Mouse (Mus musculus) hindbrain, embryonic 13.5 days (tissue): ENCODE results near the gene Eef1akmt1. TPM values are rescaled to one million over a fixed set of nuclear protein-coding genes. Genes with fewer than 3 reads are reported as not detected.

Experiments used
- ATAC-seq: fragments of 200-750 bp; cut with Nextera tagmentation; 2 replicates; pipeline ENCODE4 v1.8.0; 2017; ENCODE audit warnings: moderate TSS enrichment; ENCODE audit not compliant: low FRiP score
- H3K27ac ChIP-seq: fragments of 300-500 bp; sonication (generic); 2 replicates; pipeline ENCODE4 v1.5.1; 2015; ENCODE audit warnings: inconsistent platforms, mild to moderate bottlenecking, moderate library complexity
- H3K27me3 ChIP-seq: fragments of 300-500 bp; sonication (generic); 2 replicates; pipeline ENCODE4 v1.6.1; 2015; ENCODE audit warnings: mild to moderate bottlenecking, inconsistent platforms
- H3K36me3 ChIP-seq: fragments of 300-500 bp; sonication (generic); 2 replicates; pipeline ENCODE4 v1.6.1; 2015; ENCODE audit warnings: mild to moderate bottlenecking, inconsistent platforms
- H3K4me1 ChIP-seq: fragments of 300-500 bp; sonication (generic); replicated peaks from 2 replicates; pipeline ENCODE4 v1.6.1; 2015; ENCODE audit warnings: inconsistent platforms
- H3K4me2 ChIP-seq: fragments of 300-500 bp; sonication (generic); 2 replicates; pipeline ENCODE4 v1.6.1; 2015; ENCODE audit warnings: inconsistent platforms, mild to moderate bottlenecking, moderate library complexity
- H3K4me3 ChIP-seq: fragments of 300-500 bp; sonication (generic); 2 replicates; pipeline ENCODE4 v1.5.1; 2015; ENCODE audit warnings: mild to moderate bottlenecking, inconsistent platforms
- H3K9ac ChIP-seq: fragments of 300-500 bp; sonication (generic); 2 replicates; pipeline ENCODE4 v1.6.1; 2015; ENCODE audit warnings: mild to moderate bottlenecking, inconsistent platforms
- H3K9me3 ChIP-seq: fragments of 300-500 bp; sonication (generic); 2 replicates; pipeline ENCODE4 v1.6.1; 2016; ENCODE audit warnings: inconsistent platforms
- WGBS: fragments of 180-500 bp; shearing (Covaris S2); methylation state at CpG from one replicate; pipeline ENCODE4 v1.1.7; 2015; 5-methylcytosine and 5-hydroxymethylcytosine counted together
- polyA plus RNA-seq: library from polyadenylated mRNA; unstranded; fragments of >200 nt; fragmentation: Nextera tagmentation; extraction: Ambion mirVana; gene quantifications from 2 replicates; pipeline ENCODE4 v1.2.1, GENCODE M21; 2015

The Eef1akmt1 gene
- 93.9 and 95.1 TPM in 2 replicates for polyA plus RNA-seq

DNA sequence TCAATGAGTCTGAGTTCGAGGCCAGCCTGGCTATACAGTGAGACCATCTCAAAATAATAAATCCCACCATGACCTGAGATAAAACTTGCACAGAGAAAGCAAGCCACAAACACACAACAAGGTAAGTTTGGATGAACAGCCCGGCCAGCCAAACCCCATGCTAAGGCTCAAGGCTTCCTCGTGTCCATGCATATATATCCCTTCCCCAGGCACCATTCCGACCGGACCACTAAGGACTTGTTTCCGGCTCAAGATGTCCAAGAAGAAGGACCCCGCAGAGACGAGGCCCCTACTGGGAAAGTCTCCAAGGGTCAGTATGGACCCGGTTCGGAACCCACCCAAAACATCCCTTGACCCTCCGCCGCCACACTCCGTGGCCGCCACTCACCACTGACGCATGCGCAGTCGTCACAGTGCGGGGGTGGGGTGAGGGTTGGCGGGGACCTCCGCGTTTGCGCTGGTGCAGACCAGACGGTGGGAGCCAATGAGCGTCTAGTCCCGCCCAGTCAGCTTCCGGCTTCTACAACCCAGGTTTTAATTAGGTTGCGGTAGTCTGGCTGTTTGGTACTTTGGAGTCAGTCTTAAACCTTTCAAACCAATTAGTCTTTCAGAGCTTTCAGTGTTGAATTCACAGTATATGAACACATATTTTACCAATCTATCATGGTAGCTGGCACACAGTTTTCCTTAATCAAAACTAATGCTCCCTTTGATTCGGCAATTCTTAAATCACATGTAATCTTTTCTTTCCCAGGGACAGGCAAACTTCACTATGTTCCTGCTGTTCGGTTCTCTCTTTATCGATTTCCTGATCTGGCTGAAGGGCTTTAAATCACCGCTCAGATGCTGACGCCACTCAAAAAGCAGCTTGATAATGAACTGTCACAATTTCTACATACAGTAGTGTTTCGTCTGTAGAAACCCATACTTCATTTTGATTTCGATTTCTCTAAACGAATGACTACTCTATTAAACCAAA lies at the start of gene Eef1akmt1:
Gene Eef1akmt1, minus strand, starts transcription at position 458 of the 979 bp plus-strand sequence.
- peak within 1 kb of the TSS; percentile 76 for H3K9ac ChIP-seq
- WGBS, result 10% methylated on average over 35 of the region's 35 CpGs

DNA sequence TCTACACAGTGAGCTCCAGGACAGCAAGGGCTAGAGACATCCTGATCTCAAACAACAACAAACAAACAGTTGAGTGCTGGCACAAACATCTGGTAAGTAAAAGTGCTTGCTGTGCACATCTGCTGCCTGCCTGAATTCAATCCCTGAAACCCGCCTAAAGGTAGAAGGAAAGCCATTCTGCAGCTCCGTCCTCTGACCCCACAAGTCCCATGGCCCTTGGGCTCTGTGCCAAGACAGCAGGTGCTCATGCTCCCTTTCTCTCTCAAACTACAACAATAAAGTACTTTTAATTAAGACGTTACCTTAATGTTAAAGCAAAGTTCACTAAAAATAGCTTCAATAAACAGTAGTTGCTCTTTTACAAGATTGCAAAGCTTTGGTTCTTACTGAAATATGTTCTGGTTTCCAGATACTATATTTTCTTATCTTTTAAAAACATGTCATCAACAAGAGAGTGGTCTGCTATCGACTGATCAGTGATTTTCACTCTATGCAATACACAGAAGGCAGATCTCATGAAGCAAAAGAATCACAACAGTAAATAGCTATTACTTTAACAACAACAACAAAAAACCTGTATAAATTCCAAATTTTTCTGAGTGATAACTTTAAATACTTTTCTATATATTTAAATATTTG lies 49.3 kb upstream of the Eef1akmt1 start:
- H3K4me1 ChIP-seq, result peaks cover 3% of the 10 kb centered on the region; the same call in 1 of the 2 replicates
- no peak overlapping the region for H3K4me2 ChIP-seq
- no peaks in the 10 kb centered on the region for H3K9me3 ChIP-seq
- ATAC-seq, result no peak
- no peak overlapping the region for H3K27ac ChIP-seq
- H3K9ac ChIP-seq, result no peak overlapping the region
- H3K4me3 ChIP-seq, result no peak overlapping the region
- no peaks in the 10 kb centered on the region for H3K27me3 ChIP-seq
- WGBS, result 56% methylated on average over 4 of the region's 4 CpGs
- peaks cover 5% of the 10 kb centered on the region for H3K36me3 ChIP-seq

More for the DNA sequence above, at the start of gene Eef1akmt1:
- H3K27me3 ChIP-seq, result no peaks in the 10 kb centered on the region
- peak; percentile 100 for ATAC-seq
- H3K9me3 ChIP-seq, result no peaks in the 10 kb centered on the region
- H3K27ac ChIP-seq, result peak within 1 kb of the TSS; percentile 65
- peak within 1 kb of the TSS; percentile 66 for H3K4me2 ChIP-seq
- peak within 1 kb of the TSS; percentile 63 for H3K4me3 ChIP-seq
- H3K36me3 ChIP-seq, result peaks cover 10% of the 10 kb centered on the region
- H3K4me1 ChIP-seq, result peaks cover 6% of the 10 kb centered on the region

DNA sequence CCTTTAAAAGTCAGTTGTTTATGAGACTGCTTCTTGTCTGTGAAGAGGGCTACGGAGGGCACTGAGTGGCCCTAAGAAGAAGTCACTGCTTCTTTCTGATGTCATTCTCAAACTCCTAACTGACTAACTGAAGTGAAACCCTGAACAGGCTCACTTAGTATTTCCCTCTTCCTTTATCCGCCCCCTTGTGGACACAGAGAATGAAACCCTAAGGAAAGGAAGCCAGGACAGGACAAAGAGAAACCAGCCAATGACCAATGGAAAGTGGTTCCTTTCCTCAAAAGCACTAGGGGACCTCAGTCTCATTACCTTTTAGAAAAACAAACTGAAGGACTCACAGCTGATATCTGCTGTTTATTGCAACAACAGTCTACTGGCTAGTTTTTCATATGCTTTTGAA lies 48.1 kb upstream of the Eef1akmt1 start:
- no peak overlapping the region for H3K4me2 ChIP-seq
- no peak for ATAC-seq
- H3K4me3 ChIP-seq, result no peak overlapping the region
- H3K27me3 ChIP-seq, result no peaks in the 10 kb centered on the region
- WGBS, result 47% methylated on average over 2 of the region's 2 CpGs
- no peak overlapping the region for H3K27ac ChIP-seq
- H3K36me3 ChIP-seq, result no peaks in the 10 kb centered on the region; the same call in 1 of the 2 replicates
- H3K9ac ChIP-seq, result no peak overlapping the region
- no peaks in the 10 kb centered on the region for H3K9me3 ChIP-seq
- H3K4me1 ChIP-seq, result peaks cover 3% of the 10 kb centered on the region; the same call in 1 of the 2 replicates

DNA sequence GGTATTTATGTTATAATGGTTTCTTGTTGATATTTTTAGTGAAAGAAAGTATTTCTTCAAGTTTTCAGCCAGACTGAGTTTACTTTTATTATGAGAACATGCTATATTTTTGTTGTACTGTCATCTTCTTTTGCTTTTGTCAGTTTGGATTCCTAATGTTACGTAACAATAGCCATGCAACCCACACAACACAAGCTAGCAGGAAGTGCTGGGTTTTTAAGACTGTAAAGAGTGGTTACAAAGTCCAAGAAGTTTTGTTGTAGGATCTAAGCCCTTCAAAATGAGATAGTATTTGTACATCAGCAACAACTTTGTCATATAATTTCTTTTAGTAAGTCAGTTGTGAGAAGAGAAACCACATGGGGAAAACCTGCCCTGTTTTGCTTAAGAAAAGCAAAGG lies 46.3 kb upstream of the Eef1akmt1 start:
- Histone ChIP-seq H3K4me1 (peaks cover 3% of the 10 kb centered on the region; the same call in 1 of the 2 replicates), H3K27me3 (no peaks in the 10 kb centered on the region), H3K4me3 (no peak overlapping the region), H3K4me2 (no peak overlapping the region), H3K9me3 (no peaks in the 10 kb centered on the region), H3K9ac (no peak overlapping the region), H3K36me3 (no peaks in the 10 kb centered on the region), H3K27ac (no peak overlapping the region)
- ATAC-seq, result no peak
- 98% methylated on average over 1 of the region's 1 CpGs for WGBS

DNA sequence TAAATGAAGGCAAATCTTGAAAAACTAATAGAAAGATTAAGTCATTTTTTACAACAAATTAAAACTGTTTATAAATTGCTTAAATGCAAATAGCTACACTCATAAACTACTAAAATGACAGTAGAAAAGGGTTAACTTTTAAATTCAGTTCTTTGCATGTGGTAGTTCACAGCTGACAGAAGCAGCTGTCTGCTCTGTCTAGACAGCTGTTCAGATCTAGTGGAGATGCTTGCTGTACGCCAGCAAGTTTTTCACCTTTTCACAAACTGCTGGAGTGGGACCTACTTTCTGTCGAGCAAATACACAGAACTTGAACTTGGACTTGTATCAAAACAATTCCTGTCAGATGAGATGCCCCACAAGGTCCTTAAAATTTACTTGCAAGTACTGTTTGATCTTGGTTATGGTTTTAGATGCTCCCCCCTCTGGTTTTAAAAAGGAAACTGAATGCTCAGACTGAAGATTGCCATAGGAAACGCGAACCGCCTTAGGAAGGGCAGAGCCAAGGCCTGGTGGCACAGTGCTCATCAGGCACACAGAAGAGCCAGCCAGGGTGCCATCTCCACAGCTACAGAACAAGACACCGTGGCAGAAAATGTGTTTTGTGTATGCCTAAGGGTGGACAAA lies 45.0 kb upstream of the Eef1akmt1 start:
- no peaks in the 10 kb centered on the region for H3K9me3 ChIP-seq
- no peak overlapping the region for H3K4me3 ChIP-seq
- H3K9ac ChIP-seq, result no peak overlapping the region
- no peak overlapping the region for H3K4me2 ChIP-seq
- no peaks in the 10 kb centered on the region for H3K27me3 ChIP-seq
- no peak overlapping the region for H3K27ac ChIP-seq
- ATAC-seq, result no peak
- no peaks in the 10 kb centered on the region for H3K36me3 ChIP-seq
- 82% methylated on average over 6 of the region's 6 CpGs for WGBS
- peaks cover 4% of the 10 kb centered on the region; the same call in 1 of the 2 replicates for H3K4me1 ChIP-seq

DNA sequence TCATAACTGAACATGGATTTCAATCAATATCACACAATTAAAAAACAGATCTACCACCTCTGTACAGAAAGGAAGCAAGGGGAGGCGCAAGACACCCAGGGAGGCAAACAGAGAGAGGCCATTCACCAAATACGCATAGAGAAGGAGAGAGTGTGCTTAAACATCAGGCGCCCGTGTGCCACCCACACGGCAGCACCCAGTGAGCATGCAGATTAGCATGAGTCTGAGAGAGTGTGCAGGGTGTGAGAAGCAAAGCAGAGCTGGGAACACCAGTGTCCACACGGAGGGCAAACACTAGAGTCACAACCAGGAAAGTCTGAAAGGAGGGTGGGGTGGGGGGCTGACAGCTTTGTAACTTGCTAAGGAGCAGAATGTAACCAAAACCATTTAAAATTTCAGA lies 44.4 kb upstream of the Eef1akmt1 start:
- no peaks in the 10 kb centered on the region for H3K36me3 ChIP-seq
- H3K27me3 ChIP-seq, result no peaks in the 10 kb centered on the region
- WGBS, result 82% methylated on average over 6 of the region's 6 CpGs
- no peak overlapping the region for H3K27ac ChIP-seq
- no peak overlapping the region for H3K4me2 ChIP-seq
- peaks cover 9% of the 10 kb centered on the region; the same call in 1 of the 2 replicates for H3K4me1 ChIP-seq
- no peak for ATAC-seq
- H3K4me3 ChIP-seq, result no peak overlapping the region
- H3K9ac ChIP-seq, result no peak overlapping the region
- H3K9me3 ChIP-seq, result no peaks in the 10 kb centered on the region

DNA sequence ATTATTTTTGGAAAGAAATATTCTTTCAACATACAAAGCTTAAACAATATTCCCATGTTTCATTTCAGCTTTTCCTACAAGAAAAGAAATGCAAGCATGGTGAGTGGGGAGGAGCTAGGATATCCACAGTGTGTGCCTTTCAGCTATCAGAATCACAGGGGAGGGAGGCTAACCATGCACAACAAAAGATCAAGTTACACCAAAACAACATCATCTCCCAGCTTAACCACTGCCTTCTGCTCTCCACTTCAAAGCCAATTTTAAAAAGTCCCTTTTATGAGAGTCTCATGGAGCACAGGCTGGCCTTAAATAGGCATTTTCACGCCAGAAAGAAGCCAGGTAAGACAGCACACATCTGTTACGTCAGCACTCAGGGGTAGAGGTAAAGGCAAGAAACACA lies 39.6 kb upstream of the Eef1akmt1 start:
- H3K27ac ChIP-seq, result peak overlapping the region; percentile 6; the same call in 1 of the 2 replicates
- no peak overlapping the region for H3K4me3 ChIP-seq
- WGBS, result 59% methylated on average over 2 of the region's 2 CpGs
- H3K36me3 ChIP-seq, result no peaks in the 10 kb centered on the region
- no peak overlapping the region for H3K4me2 ChIP-seq
- H3K9me3 ChIP-seq, result no peaks in the 10 kb centered on the region
- no peak for ATAC-seq
- peaks cover 17% of the 10 kb centered on the region for H3K4me1 ChIP-seq
- H3K9ac ChIP-seq, result no peak overlapping the region
- no peaks in the 10 kb centered on the region for H3K27me3 ChIP-seq

DNA sequence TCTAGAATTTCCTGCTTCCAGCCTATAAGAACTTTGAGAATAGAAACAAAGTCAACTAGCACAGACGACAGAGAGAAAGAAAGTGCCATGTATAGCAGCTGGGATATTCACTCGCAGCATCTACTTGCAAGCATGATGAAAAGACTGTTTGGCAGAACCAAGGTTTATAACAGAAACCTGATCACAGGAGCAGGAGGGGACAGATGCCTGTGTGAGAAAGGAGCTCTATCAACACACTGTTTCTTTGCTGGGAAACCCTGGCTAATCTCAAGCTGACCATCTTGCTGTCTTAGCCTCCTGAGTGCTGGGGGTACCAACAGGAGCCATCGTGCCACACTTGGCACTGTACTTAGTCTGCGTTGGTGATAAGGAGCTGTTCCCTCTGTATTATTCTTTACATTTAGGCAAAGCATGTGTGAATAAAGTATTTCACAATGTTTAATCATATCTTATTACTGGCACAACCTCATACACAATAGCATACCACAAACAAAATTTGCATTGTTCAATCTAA lies 38.5 kb upstream of the Eef1akmt1 start:
- no peak overlapping the region for H3K27ac ChIP-seq
- H3K36me3 ChIP-seq, result no peaks in the 10 kb centered on the region
- no peak overlapping the region for H3K4me3 ChIP-seq
- 87% methylated on average over 4 of the region's 4 CpGs for WGBS
- H3K9ac ChIP-seq, result no peak overlapping the region
- ATAC-seq, result no peak
- H3K27me3 ChIP-seq, result no peaks in the 10 kb centered on the region
- peaks cover 17% of the 10 kb centered on the region for H3K4me1 ChIP-seq
- H3K4me2 ChIP-seq, result no peak overlapping the region
- no peaks in the 10 kb centered on the region for H3K9me3 ChIP-seq

DNA sequence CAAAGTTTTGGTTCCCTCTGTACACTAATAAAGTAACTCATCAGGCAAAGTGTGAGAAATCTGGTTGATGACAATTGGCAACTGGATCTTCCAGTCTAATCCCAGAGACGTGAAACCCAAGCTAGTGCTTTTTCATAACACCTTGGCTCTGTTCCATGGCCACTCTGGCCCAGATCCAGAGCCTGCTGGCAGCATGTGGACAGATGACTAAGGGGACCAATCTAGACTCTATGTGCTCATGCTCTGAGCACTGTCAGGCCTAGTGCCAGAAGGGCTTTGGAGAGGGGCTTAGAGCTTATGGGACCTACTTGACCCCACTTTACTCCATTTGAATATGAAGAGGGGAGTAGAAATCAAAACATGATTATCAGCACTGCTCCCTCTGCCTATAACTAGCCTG lies 36.1 kb upstream of the Eef1akmt1 start:
- Histone ChIP-seq H3K27me3 (no peaks in the 10 kb centered on the region), H3K9me3 (no peaks in the 10 kb centered on the region), H3K36me3 (peaks cover 13% of the 10 kb centered on the region), H3K27ac (no peak overlapping the region), H3K4me1 (peaks cover 17% of the 10 kb centered on the region), H3K4me2 (no peak overlapping the region), H3K9ac (no peak overlapping the region), H3K4me3 (no peak overlapping the region)
- ATAC-seq, result peak; percentile 84
- 27% methylated on average over 1 of the region's 1 CpGs for WGBS

DNA sequence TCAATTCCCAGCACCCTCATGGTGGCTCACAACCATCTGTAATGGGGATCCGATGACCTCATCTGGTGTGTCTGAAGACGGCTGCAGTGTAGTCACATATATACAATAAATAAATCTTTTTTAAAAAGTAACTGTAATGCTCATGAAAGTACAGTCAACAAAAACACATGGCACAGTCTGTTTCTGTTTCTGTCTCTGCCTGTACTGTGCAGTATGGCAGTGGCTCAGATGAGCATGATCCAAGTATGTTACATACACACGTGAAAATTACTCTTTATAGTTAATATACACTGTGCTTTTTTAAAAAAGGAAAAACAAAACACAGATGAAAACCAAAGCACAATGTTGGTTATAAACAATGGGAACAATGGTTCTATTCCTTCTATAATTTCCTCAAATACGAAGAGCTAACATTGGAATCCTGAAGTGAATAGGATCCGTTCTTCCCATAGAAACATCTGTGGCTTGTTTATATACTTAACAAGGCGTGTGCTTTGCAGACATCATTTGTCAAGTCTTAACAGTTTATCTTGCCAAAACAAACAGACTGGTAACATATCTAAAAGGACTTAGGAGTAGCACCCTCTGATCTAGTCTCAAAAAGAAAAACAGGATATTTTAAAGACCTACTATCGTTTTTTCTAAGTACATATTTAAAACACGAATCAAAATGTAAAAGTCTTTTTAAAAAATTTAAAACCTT lies 35.4 kb upstream of the Eef1akmt1 start:
- Histone ChIP-seq H3K9me3 (no peaks in the 10 kb centered on the region), H3K9ac (no peak overlapping the region), H3K27me3 (no peaks in the 10 kb centered on the region), H3K36me3 (peaks cover 19% of the 10 kb centered on the region), H3K27ac (no peak overlapping the region), H3K4me1 (peaks cover 17% of the 10 kb centered on the region), H3K4me3 (no peak overlapping the region), H3K4me2 (no peak overlapping the region)
- WGBS, result 82% methylated on average over 8 of the region's 8 CpGs
- ATAC-seq, result no peak

DNA sequence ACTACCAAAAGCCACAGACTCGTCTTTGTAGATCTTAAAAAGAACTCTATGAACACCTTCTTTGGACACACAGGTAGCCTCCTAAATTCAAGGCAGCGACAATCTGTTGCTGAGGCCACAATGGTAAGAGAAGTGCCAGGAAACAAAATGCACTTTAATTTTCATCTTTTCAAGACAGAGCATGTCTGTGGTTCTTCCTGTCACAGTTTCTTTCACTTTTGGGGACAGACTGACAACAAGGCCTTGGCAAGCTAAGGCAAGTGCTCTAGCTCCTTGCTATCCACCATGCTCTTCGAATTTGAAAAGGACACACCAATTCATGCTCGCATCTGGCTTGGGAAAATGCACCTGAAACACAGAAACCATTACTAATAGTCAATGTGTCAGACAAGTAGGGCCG lies 21.9 kb upstream of the Eef1akmt1 start:
- H3K4me3 ChIP-seq, result no peak overlapping the region
- H3K36me3 ChIP-seq, result peaks cover 72% of the 10 kb centered on the region
- H3K27me3 ChIP-seq, result no peaks in the 10 kb centered on the region
- no peaks in the 10 kb centered on the region for H3K4me1 ChIP-seq
- no peak overlapping the region for H3K9ac ChIP-seq
- H3K9me3 ChIP-seq, result no peaks in the 10 kb centered on the region
- no peak overlapping the region for H3K4me2 ChIP-seq
- WGBS, result 96% methylated on average over 5 of the region's 5 CpGs
- ATAC-seq, result no peak
- no peak overlapping the region for H3K27ac ChIP-seq
